Mouse (Mus musculus): Measurements from ENCODE around the gene Rph3al. TPM values are rescaled to one million over a fixed set of nuclear protein-coding genes. Genes with fewer than 3 reads are reported as not detected.

Gene Rph3al
- polyA plus RNA-seq, 1 experiment from 2014 or later = 10.5 TPM

DNA sequence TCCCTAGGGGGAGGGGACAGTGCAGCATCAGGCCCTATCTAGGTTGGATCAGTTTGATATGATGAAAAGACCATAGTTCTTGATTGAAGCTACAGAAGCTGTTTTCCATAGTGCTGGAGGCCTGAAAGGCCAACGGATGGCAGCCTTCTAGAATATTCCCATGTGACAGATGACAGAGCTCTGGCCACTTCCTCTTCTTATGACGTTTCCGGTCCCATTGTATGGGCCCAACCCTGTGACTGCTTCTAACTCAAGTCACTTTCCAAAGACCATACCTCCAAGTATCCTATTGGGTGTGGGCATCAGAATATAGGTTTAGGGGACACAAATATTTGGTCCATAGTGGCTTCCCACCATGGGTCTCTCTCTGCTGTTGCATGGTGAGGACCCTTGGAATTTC is 57.0 kb downstream of the Rph3al start:
- 79% methylated on average over 3 of the region's 3 CpGs for WGBS
- Histone ChIP-seq H3K36me3 (ENCODE audit: control insufficient read depth, insufficient read depth, low read length) (no peaks in the 10 kb centered on the region), H3K27ac (ENCODE audit: low read length) (no peak overlapping the region), H3K9ac (ENCODE audit: low read length) (no peak overlapping the region), H3K9me3 (replicated peaks; ENCODE audit: control insufficient read depth, low read length) (no peaks in the 10 kb centered on the region), H3K4me1 (ENCODE audit: control insufficient read depth, insufficient read depth, low read length) (peaks cover 17% of the 10 kb centered on the region; the same call in 1 of the 2 replicates), H3K27me3 (ENCODE audit: control insufficient read depth, insufficient read depth, low read length) (no peaks in the 10 kb centered on the region), H3K4me3 (replicated peaks; ENCODE audit: low read length) (no peak overlapping the region), H3K4me2 (ENCODE audit: low read depth, low read length) (no peak overlapping the region)
- ATAC-seq (ENCODE audit: insufficient read depth, low FRiP score) = no peak

DNA sequence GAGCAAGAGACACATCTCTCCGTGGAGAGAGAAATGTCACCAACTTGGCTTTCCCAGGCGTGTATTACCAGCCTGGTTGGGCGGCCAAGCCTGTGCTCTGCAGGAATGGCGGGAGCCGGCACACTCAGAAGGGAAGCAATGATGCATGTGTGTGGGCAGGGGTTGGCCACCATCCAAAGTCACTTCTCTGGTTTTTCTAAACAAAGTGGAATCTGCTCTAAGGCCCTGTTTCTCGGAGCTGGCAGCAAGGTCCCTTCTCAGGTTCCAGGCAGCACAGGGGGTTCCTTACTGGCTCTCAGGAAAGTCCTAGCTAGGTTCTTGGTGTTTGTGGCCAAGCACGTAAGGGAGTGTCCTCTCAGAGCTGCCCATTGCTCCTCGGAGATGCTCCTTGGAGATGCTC is 58.2 kb downstream of the Rph3al start:
- H3K9me3 ChIP-seq (replicated peaks; ENCODE audit: control insufficient read depth, low read length) = no peaks in the 10 kb centered on the region
- 53% methylated on average over 8 of the region's 8 CpGs for WGBS
- H3K4me2 ChIP-seq (ENCODE audit: low read depth, low read length) = no peak overlapping the region
- no peaks in the 10 kb centered on the region for H3K27me3 ChIP-seq (ENCODE audit: control insufficient read depth, insufficient read depth, low read length)
- no peak overlapping the region for H3K4me3 ChIP-seq (replicated peaks; ENCODE audit: low read length)
- H3K27ac ChIP-seq (ENCODE audit: low read length) = no peak overlapping the region
- H3K9ac ChIP-seq (ENCODE audit: low read length) = no peak overlapping the region
- ATAC-seq (ENCODE audit: insufficient read depth, low FRiP score) = no peak; the same call in 1 of the 2 replicates
- peaks cover 17% of the 10 kb centered on the region; the same call in 1 of the 2 replicates for H3K4me1 ChIP-seq (ENCODE audit: control insufficient read depth, insufficient read depth, low read length)
- no peaks in the 10 kb centered on the region for H3K36me3 ChIP-seq (ENCODE audit: control insufficient read depth, insufficient read depth, low read length)

DNA sequence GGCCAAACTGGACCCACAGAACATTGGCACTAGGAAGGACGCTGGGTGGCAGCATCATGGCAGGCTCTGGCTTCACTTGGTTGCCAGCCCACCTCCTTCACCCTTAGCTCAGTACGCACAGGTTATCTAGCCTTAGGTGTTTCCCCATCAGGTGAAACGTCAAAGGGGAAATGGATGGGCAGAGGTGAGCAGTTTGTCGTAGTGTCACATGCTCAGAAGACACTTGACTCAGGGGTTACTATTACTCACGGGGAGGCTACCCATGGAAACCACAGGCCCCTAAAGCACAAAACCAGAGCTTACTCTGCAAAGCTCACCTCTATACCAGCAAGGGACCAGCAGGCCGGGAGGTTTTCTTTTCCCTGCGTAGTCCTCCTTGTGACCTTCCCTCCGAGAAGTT is 59.8 kb downstream of the Rph3al start:
- 78% methylated on average over 8 of the region's 8 CpGs for WGBS
- Histone ChIP-seq H3K4me1 (ENCODE audit: control insufficient read depth, insufficient read depth, low read length) (peaks cover 17% of the 10 kb centered on the region; the same call in 1 of the 2 replicates), H3K36me3 (ENCODE audit: control insufficient read depth, insufficient read depth, low read length) (no peaks in the 10 kb centered on the region), H3K9ac (ENCODE audit: low read length) (no peak overlapping the region), H3K4me2 (ENCODE audit: low read depth, low read length) (no peak overlapping the region), H3K27me3 (ENCODE audit: control insufficient read depth, insufficient read depth, low read length) (no peaks in the 10 kb centered on the region), H3K9me3 (replicated peaks; ENCODE audit: control insufficient read depth, low read length) (no peaks in the 10 kb centered on the region), H3K27ac (ENCODE audit: low read length) (no peak overlapping the region), H3K4me3 (replicated peaks; ENCODE audit: low read length) (no peak overlapping the region)
- ATAC-seq (ENCODE audit: insufficient read depth, low FRiP score) = no peak

DNA sequence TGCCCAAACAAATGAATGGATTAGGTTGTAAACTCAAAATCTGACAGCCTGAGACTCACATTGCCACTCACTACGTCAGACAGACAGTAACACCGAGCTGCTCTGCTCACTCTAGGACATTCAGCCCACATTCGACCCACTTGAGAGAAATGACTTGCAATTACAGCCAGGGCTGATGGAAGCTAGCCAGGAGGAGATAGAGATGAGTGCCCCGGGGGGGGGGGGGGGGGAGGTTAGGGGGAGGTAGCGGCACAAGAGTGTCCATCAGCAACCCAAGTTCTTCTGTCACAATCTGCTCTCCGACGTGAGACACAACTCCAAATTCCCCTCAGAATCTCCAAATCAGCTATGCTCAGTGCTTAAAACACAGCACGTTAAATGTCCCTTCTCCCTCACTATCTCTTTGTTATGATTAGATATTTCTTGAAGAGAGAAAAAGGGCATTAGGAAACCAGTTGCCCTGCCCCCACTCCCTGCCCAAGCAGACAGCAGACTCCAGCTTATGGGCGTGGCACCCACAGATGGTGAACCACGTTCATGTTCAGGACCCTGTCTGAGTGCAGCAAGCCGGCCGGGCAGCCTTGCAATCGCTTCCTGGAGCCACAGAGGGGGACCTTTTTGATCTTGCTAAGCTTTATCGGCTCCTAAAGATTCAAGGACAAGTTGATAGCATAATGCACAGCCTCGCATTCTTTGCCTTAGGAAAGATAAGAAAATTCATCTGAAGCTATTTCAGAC is 62.0 kb downstream of the Rph3al start:
- Histone ChIP-seq H3K9me3 (replicated peaks; ENCODE audit: control insufficient read depth, low read length) (no peaks in the 10 kb centered on the region), H3K27ac (ENCODE audit: low read length) (no peak overlapping the region), H3K4me2 (ENCODE audit: low read depth, low read length) (no peak overlapping the region), H3K4me1 (ENCODE audit: control insufficient read depth, insufficient read depth, low read length) (peaks cover 17% of the 10 kb centered on the region; the same call in 1 of the 2 replicates), H3K4me3 (replicated peaks; ENCODE audit: low read length) (no peak overlapping the region), H3K36me3 (ENCODE audit: control insufficient read depth, insufficient read depth, low read length) (no peaks in the 10 kb centered on the region), H3K27me3 (ENCODE audit: control insufficient read depth, insufficient read depth, low read length) (no peaks in the 10 kb centered on the region), H3K9ac (ENCODE audit: low read length) (no peak overlapping the region)
- WGBS = 38% methylated on average over 15 of the region's 15 CpGs
- ATAC-seq (ENCODE audit: insufficient read depth, low FRiP score) = no peak; the same call in 1 of the 2 replicates

DNA sequence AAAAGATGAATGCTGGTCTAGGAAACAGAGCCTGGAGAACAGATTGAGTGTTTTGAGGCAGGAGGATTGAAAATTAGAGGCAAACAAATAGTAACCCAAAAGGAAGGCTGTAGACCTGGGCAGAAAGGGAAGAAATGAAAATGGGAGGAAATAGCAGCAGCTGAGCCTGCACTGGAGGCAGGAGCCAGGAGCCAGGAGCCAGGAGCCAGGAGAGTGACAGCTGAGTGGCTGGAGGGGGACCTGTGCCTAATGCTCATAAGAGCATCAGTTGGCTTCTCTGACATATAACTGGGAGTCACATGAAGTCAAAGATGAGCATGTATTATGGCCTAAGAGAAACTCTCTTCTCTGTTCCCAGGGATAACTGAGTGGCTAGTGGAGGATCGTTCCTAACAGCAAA is 66.5 kb downstream of the Rph3al start:
- 0 out of 2 replicates have a peak, but pooled peaks cover 3% of the 10 kb centered on the region for H3K4me1 ChIP-seq (ENCODE audit: control insufficient read depth, insufficient read depth, low read length)
- H3K9me3 ChIP-seq (replicated peaks; ENCODE audit: control insufficient read depth, low read length) = no peaks in the 10 kb centered on the region
- 96% methylated on average over 1 of the region's 1 CpGs for WGBS
- H3K4me3 ChIP-seq (replicated peaks; ENCODE audit: low read length) = no peak overlapping the region
- no peak overlapping the region for H3K4me2 ChIP-seq (ENCODE audit: low read depth, low read length)
- H3K9ac ChIP-seq (ENCODE audit: low read length) = no peak overlapping the region
- H3K27me3 ChIP-seq (ENCODE audit: control insufficient read depth, insufficient read depth, low read length) = no peaks in the 10 kb centered on the region
- ATAC-seq (ENCODE audit: insufficient read depth, low FRiP score) = no peak
- no peaks in the 10 kb centered on the region for H3K36me3 ChIP-seq (ENCODE audit: control insufficient read depth, insufficient read depth, low read length)
- no peak overlapping the region for H3K27ac ChIP-seq (ENCODE audit: low read length)

DNA sequence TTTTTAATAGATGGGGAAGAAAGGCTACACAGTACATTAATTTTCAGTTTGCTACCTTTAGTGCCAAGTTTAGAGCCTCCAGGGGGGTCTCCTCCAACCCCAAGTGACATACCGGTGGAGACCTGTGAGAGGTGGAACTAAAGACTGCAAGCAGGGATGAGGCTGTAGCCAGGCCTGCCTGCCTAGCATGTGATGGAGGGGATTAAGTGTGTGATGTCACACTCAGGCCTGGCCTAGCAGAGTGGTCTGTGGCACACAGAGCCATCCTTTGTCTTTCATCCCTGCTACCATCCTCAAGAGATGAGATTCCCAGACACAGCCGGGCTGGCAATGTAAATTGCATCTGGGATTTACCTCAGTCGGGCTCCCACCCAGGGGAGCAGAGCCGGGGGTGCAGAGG is 67.3 kb downstream of the Rph3al start:
- no peaks in the 10 kb centered on the region for H3K9me3 ChIP-seq (replicated peaks; ENCODE audit: control insufficient read depth, low read length)

DNA sequence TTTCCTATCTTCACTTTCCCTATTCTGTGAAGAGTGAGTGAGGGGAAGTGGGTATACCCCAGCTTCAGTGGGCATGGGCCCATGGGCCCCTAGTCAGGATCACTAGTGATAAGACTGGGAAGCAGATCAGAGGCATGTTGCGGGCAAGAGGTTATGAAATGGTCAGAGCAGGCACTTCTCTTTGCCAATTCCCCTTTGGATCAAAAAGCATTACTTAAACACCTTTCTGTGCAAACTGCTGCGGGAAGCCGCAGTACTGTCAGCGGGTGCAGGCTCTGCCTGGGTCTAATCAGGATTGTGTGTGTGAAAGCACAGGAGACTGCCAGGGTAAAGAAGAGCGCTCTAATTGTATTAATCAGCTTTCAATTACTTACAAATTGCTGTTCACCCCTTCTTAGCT is 67.8 kb downstream of the Rph3al start:
- H3K27ac ChIP-seq (ENCODE audit: low read length) = no peak overlapping the region
- ATAC-seq (ENCODE audit: insufficient read depth, low FRiP score) = no peak
- peaks cover 8% of the 10 kb centered on the region; the same call in 1 of the 2 replicates for H3K4me1 ChIP-seq (ENCODE audit: control insufficient read depth, insufficient read depth, low read length)
- no peaks in the 10 kb centered on the region for H3K27me3 ChIP-seq (ENCODE audit: control insufficient read depth, insufficient read depth, low read length)
- H3K4me3 ChIP-seq (replicated peaks; ENCODE audit: low read length) = no peak overlapping the region
- H3K9ac ChIP-seq (ENCODE audit: low read length) = no peak overlapping the region
- no peaks in the 10 kb centered on the region for H3K9me3 ChIP-seq (replicated peaks; ENCODE audit: control insufficient read depth, low read length)
- H3K4me2 ChIP-seq (ENCODE audit: low read depth, low read length) = no peak overlapping the region
- H3K36me3 ChIP-seq (ENCODE audit: control insufficient read depth, insufficient read depth, low read length) = no peaks in the 10 kb centered on the region
- WGBS = 81% methylated on average over 5 of the region's 5 CpGs

More for the DNA sequence above, 67.3 kb downstream of the Rph3al start:
- no peaks in the 10 kb centered on the region for H3K36me3 ChIP-seq (ENCODE audit: control insufficient read depth, insufficient read depth, low read length)
- H3K4me3 ChIP-seq (replicated peaks; ENCODE audit: low read length) = no peak overlapping the region
- no peak overlapping the region for H3K4me2 ChIP-seq (ENCODE audit: low read depth, low read length)
- no peak overlapping the region for H3K9ac ChIP-seq (ENCODE audit: low read length)
- no peak overlapping the region for H3K27ac ChIP-seq (ENCODE audit: low read length)
- H3K27me3 ChIP-seq (ENCODE audit: control insufficient read depth, insufficient read depth, low read length) = no peaks in the 10 kb centered on the region
- no peak for ATAC-seq (ENCODE audit: insufficient read depth, low FRiP score)
- WGBS = 72% methylated on average over 4 of the region's 4 CpGs
- H3K4me1 ChIP-seq (ENCODE audit: control insufficient read depth, insufficient read depth, low read length) = peaks cover 2% of the 10 kb centered on the region; the same call in 1 of the 2 replicates

DNA sequence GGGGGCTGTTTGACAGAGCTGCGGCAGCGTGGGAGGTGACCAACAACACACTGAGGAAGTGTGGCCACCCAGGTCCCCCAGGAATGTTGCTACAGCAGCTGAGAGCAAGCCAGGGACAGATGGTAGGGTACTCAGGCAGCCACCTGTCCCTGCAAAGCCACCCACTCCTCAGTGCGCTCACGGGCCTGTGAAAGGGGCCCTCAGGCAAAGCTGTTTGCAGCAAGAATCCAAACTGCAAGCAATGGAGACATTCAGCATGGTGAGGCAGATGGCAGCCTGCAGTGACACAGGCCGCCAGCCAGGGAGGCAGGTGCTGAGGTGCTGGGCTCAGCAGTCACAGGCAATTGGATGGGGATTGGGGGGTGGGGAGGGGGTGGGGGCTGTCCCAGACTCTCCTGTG is 68.3 kb downstream of the Rph3al start:
- ATAC-seq (ENCODE audit: insufficient read depth, low FRiP score) = no peak
- Histone ChIP-seq H3K9ac (ENCODE audit: low read length) (no peak overlapping the region), H3K27ac (ENCODE audit: low read length) (no peak overlapping the region), H3K9me3 (replicated peaks; ENCODE audit: control insufficient read depth, low read length) (no peaks in the 10 kb centered on the region), H3K36me3 (ENCODE audit: control insufficient read depth, insufficient read depth, low read length) (no peaks in the 10 kb centered on the region), H3K4me2 (ENCODE audit: low read depth, low read length) (no peak overlapping the region), H3K4me3 (replicated peaks; ENCODE audit: low read length) (no peak overlapping the region), H3K4me1 (ENCODE audit: control insufficient read depth, insufficient read depth, low read length) (peaks cover 12% of the 10 kb centered on the region; the same call in 1 of the 2 replicates), H3K27me3 (ENCODE audit: control insufficient read depth, insufficient read depth, low read length) (no peaks in the 10 kb centered on the region)
- WGBS = 70% methylated on average over 5 of the region's 5 CpGs

DNA sequence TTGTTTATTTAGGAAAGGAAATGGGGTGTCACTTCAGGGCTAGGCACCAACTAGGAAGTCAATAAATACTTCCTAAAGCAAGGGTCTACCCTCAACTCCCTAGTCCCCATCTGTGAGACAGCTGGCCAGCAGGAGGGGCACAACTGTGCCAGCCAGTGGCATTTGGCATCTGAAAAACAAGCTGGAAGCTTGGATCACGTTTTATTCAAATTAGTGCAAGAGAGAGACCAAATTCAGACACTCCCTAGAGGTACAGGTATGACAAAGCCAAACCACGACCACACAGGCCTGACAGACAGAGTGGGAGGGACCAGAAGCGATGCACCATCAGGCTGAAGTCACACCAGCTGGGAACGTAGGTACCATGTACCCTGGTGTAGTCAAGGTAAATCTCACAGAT is 71.4 kb downstream of the Rph3al start:
- Histone ChIP-seq H3K4me1 (ENCODE audit: control insufficient read depth, insufficient read depth, low read length) (peaks cover 12% of the 10 kb centered on the region; the same call in 1 of the 2 replicates), H3K27me3 (ENCODE audit: control insufficient read depth, insufficient read depth, low read length) (no peaks in the 10 kb centered on the region), H3K9me3 (replicated peaks; ENCODE audit: control insufficient read depth, low read length) (no peaks in the 10 kb centered on the region), H3K4me3 (replicated peaks; ENCODE audit: low read length) (no peak overlapping the region), H3K36me3 (ENCODE audit: control insufficient read depth, insufficient read depth, low read length) (no peaks in the 10 kb centered on the region), H3K4me2 (ENCODE audit: low read depth, low read length) (no peak overlapping the region), H3K27ac (ENCODE audit: low read length) (no peak overlapping the region), H3K9ac (ENCODE audit: low read length) (no peak overlapping the region)
- 69% methylated on average over 4 of the region's 4 CpGs for WGBS
- no peak for ATAC-seq (ENCODE audit: insufficient read depth, low FRiP score)
